Mouse (Mus musculus): ENCODE results near the gene Rbfox2. TPM values are rescaled to one million over a fixed set of nuclear protein-coding genes. Genes with fewer than 3 reads are reported as not detected.
"Not testable (repeated sequence)": the region's sequence is repeated elsewhere in the genome, so short reads cannot be mapped to it uniquely, and the experiment has no call there.

Rbfox2 gene
- total RNA-seq (2017) = 1.7 and 2.1 TPM in 2 replicates

GRCm38 (mm10) chr15:77306547-77307261 lies at the start of gene Rbfox2:
TSS of gene Rbfox2 (minus strand) at chr15:77307004.
- peak; percentile 73 for ATAC-seq (replicated peaks; ENCODE audit: low read depth, poor library complexity, severe bottlenecking)

- ATAC-seq (replicated peaks; ENCODE audit: low read depth, poor library complexity, severe bottlenecking) = no peak
These were observed 49.5 kb upstream of the Rbfox2 start for GRCm38 (mm10) chr15:77356248-77356810.

GRCm38 (mm10) chr15:77354848-77355551 lies 48.2 kb upstream of the Rbfox2 start:
- ATAC-seq (replicated peaks; ENCODE audit: low read depth, poor library complexity, severe bottlenecking) = no peak

GRCm38 (mm10) chr15:77354496-77354847 lies 47.7 kb upstream of the Rbfox2 start:
- ATAC-seq (replicated peaks; ENCODE audit: low read depth, poor library complexity, severe bottlenecking) = no peak

GRCm38 (mm10) chr15:77353764-77354163 lies 47.0 kb upstream of the Rbfox2 start:
- ATAC-seq (replicated peaks; ENCODE audit: low read depth, poor library complexity, severe bottlenecking) = no peak

- ATAC-seq (replicated peaks; ENCODE audit: low read depth, poor library complexity, severe bottlenecking) = no peak
These were observed 46.1 kb upstream of the Rbfox2 start for GRCm38 (mm10) chr15:77352863-77353262.

- no peak for ATAC-seq (replicated peaks; ENCODE audit: low read depth, poor library complexity, severe bottlenecking)
These were observed 43.3 kb upstream of the Rbfox2 start for GRCm38 (mm10) chr15:77350117-77350516.

GRCm38 (mm10) chr15:77348146-77348545 lies 41.3 kb upstream of the Rbfox2 start:
- no peak for ATAC-seq (replicated peaks; ENCODE audit: low read depth, poor library complexity, severe bottlenecking)

- no peak for ATAC-seq (replicated peaks; ENCODE audit: low read depth, poor library complexity, severe bottlenecking)
These were observed 37.6 kb upstream of the Rbfox2 start for GRCm38 (mm10) chr15:77344127-77345125.

- ATAC-seq (replicated peaks; ENCODE audit: low read depth, poor library complexity, severe bottlenecking) = peak; percentile 89
These were observed 36.8 kb upstream of the Rbfox2 start for GRCm38 (mm10) chr15:77343527-77344091.

- ATAC-seq (replicated peaks; ENCODE audit: low read depth, poor library complexity, severe bottlenecking) = 0 out of 2 replicates have a peak, but pooled peaks have one; percentile 9
These were observed 36.2 kb upstream of the Rbfox2 start for GRCm38 (mm10) chr15:77342962-77343526.

- ATAC-seq (replicated peaks; ENCODE audit: low read depth, poor library complexity, severe bottlenecking) = no peak
These were observed 35.2 kb upstream of the Rbfox2 start for GRCm38 (mm10) chr15:77342005-77342404.

GRCm38 (mm10) chr15:77340581-77340980 lies 33.8 kb upstream of the Rbfox2 start:
- ATAC-seq (replicated peaks; ENCODE audit: low read depth, poor library complexity, severe bottlenecking) = no peak

- no peak for ATAC-seq (replicated peaks; ENCODE audit: low read depth, poor library complexity, severe bottlenecking)
These were observed 32.2 kb upstream of the Rbfox2 start for GRCm38 (mm10) chr15:77338924-77339429.

GRCm38 (mm10) chr15:77338451-77338850 lies 31.6 kb upstream of the Rbfox2 start:
- ATAC-seq (replicated peaks; ENCODE audit: low read depth, poor library complexity, severe bottlenecking) = no peak

GRCm38 (mm10) chr15:77337926-77338325 lies 31.1 kb upstream of the Rbfox2 start:
- no peak for ATAC-seq (replicated peaks; ENCODE audit: low read depth, poor library complexity, severe bottlenecking)

GRCm38 (mm10) chr15:77336968-77337341 lies 30.2 kb upstream of the Rbfox2 start:
- no peak for ATAC-seq (replicated peaks; ENCODE audit: low read depth, poor library complexity, severe bottlenecking)

GRCm38 (mm10) chr15:77336287-77336967 lies 29.6 kb upstream of the Rbfox2 start:
- peak; percentile 66 for ATAC-seq (replicated peaks; ENCODE audit: low read depth, poor library complexity, severe bottlenecking)

GRCm38 (mm10) chr15:77335185-77335584 lies 28.4 kb upstream of the Rbfox2 start:
- not testable (repeated sequence) for ATAC-seq (replicated peaks; ENCODE audit: low read depth, poor library complexity, severe bottlenecking)
